Mouse (Mus musculus) intestine, postnatal 0 days (tissue): ENCODE data around the gene Rgs3. TPM values are rescaled to one million over a fixed set of nuclear protein-coding genes. Genes with fewer than 3 reads are reported as not detected.

Source experiments
- ATAC-seq: fragments of 200-750 bp; cut with Nextera tagmentation; 2 replicates; pipeline ENCODE4 v1.8.0; 2017; ENCODE audit warnings: mild to moderate bottlenecking, moderate TSS enrichment, moderate library complexity
- H3K27ac ChIP-seq: fragments of 300-500 bp; sonication (generic); 2 replicates; pipeline ENCODE4 v1.5.1; 2014; ENCODE audit warnings: mild to moderate bottlenecking, low read depth, low read length, moderate library complexity
- H3K27me3 ChIP-seq: fragments of 300-500 bp; sonication (generic); replicated peaks from 2 replicates; pipeline ENCODE4 v1.6.1; 2014; ENCODE audit warnings: low read length, mixed read lengths; ENCODE audit not compliant: control insufficient read depth, insufficient read depth
- H3K36me3 ChIP-seq: fragments of 300-500 bp; sonication (generic); 2 replicates; pipeline ENCODE4 v1.6.1; 2014; ENCODE audit warnings: mild to moderate bottlenecking, moderate library complexity; ENCODE audit not compliant: control insufficient read depth, insufficient read depth
- H3K4me1 ChIP-seq: fragments of 300-500 bp; sonication (generic); replicated peaks from 2 replicates; pipeline ENCODE4 v1.6.1; 2014; ENCODE audit warnings: antibody characterized with exemption, low read length, mixed read lengths; ENCODE audit not compliant: control insufficient read depth, insufficient read depth
- H3K4me2 ChIP-seq: fragments of 300-500 bp; sonication (generic); replicated peaks from 2 replicates; pipeline ENCODE4 v1.6.1; 2014; ENCODE audit warnings: low read depth, mild to moderate bottlenecking, moderate library complexity
- H3K4me3 ChIP-seq: fragments of 300-500 bp; sonication (generic); 2 replicates; pipeline ENCODE4 v1.5.1; 2014; ENCODE audit warnings: low read depth, low read length
- H3K9ac ChIP-seq: fragments of 300-500 bp; sonication (generic); 2 replicates; pipeline ENCODE4 v1.6.1; 2014; ENCODE audit warnings: mild to moderate bottlenecking, low read depth, low read length
- H3K9me3 ChIP-seq: fragments of 300-500 bp; sonication (generic); 2 replicates; pipeline ENCODE4 v1.6.1; 2016; ENCODE audit warnings: mixed run types; ENCODE audit not compliant: control insufficient read depth
- CTCF ChIP-seq: sonication (generic); IDR thresholded peaks from 2 replicates; pipeline ENCODE4 v1.5.1; 2016; ENCODE audit warnings: low read depth, mild to moderate bottlenecking, control low read depth, antibody characterized with exemption, moderate library complexity
- WGBS: fragments of 180-500 bp; shearing (Covaris S2); extraction: QIAGEN DNeasy Blood & Tissue Kit; methylation state at CpG from one replicate; pipeline ENCODE4 v1.1.7; 2014; 5-methylcytosine and 5-hydroxymethylcytosine counted together
- polyA plus RNA-seq: library from polyadenylated mRNA; unstranded; fragments of >200 nt; fragmentation: Nextera tagmentation; extraction: Ambion mirVana; gene quantifications from 2 replicates; pipeline ENCODE4 v1.2.1, GENCODE M21; 2015

Gene Rgs3
- polyA plus RNA-seq, 1 experiment from 2014 or later, result 30.1 TPM

DNA sequence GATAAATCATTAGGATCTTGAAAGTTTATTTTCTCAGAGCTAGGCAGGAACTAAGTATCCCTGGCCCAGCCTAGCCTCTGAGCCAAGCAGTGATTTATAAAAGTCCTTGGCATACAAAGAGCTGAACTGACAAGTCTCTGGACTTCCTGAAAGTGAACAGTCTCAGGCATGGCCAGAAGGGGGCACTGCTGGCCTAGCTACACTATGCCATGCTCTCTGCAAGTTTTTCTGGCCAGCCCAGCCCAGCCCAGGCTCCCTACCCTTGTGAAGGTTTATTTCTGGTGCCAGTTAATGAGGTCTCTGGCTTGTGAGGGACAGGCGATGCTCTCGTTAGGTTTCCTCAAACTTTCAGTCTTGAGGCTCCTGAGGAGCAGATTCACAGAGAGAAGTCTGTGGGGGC is 137.8 kb downstream of the Rgs3 start:
- no peak overlapping the region for H3K9ac ChIP-seq
- peaks cover 9% of the 10 kb centered on the region; the same call in 1 of the 2 replicates for H3K4me1 ChIP-seq
- H3K36me3 ChIP-seq, result peaks cover 45% of the 10 kb centered on the region
- H3K4me2 ChIP-seq, result no peak overlapping the region
- TF ChIP-seq CTCF, result peak; percentile 95
- WGBS, result 46% methylated on average over 2 of the region's 2 CpGs
- no peak overlapping the region; the same call in 1 of the 2 replicates for H3K27ac ChIP-seq
- H3K4me3 ChIP-seq, result no peak overlapping the region
- no peaks in the 10 kb centered on the region for H3K27me3 ChIP-seq
- ATAC-seq, result no peak
- no peaks in the 10 kb centered on the region for H3K9me3 ChIP-seq

DNA sequence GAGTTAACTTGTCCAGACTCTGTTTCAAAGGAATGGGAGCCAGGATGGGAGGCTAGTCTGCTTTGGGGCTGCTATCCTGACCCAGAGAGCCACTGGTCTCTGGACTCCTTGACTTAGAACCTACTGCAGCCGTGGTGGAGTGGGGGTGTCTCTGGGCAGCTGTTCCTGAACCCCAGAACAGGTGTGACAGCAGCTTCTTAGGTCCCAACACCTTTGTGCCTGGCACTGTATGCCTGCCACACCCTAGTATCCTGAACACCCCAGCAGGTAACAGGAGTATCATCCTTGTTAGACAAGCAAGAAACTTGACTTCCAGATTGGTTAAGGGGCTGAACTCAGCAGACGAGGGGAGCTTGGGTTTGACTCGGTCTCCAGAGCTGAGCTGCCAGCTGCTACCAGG is 138.9 kb downstream of the Rgs3 start:
- H3K27me3 ChIP-seq, result no peaks in the 10 kb centered on the region
- no peak for ATAC-seq
- H3K9me3 ChIP-seq, result no peaks in the 10 kb centered on the region
- no peak overlapping the region for H3K9ac ChIP-seq
- no peak overlapping the region for H3K27ac ChIP-seq
- 79% methylated on average over 3 of the region's 3 CpGs for WGBS
- no peak overlapping the region for H3K4me2 ChIP-seq
- H3K4me3 ChIP-seq, result no peak overlapping the region
- H3K36me3 ChIP-seq, result peaks cover 49% of the 10 kb centered on the region
- TF ChIP-seq CTCF, result no peak
- peaks cover 9% of the 10 kb centered on the region; the same call in 1 of the 2 replicates for H3K4me1 ChIP-seq

DNA sequence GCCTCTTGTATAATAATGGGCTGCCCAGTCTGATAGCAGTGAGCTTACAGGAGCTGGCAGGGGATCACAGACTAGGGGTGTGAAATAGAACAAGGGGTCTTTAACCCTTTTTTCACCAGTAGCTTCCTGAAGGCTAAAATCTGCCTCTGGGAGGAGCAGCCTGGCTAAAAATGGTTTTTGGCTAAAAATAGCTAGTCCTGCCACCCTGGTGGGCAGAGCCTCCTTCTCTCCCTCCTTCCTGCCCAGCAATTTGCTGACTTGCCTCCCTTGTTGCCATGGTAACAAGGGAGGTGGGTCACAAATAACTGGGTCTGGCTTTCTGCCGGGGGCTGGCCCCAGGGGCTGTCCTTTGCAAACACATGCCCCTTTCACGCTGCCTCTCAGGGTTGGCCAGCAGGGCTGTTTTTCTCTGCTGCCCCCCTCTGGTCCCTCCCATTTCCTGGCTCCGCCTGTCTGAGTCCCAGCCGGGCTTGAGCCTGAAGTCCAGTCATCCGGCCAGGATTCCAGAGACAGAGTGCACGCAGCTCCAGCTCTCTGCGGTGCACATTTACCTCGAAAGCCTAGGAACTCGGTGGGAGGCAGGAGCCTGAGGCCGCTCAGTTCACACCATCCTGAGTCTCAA is 139.7 kb downstream of the Rgs3 start:
- H3K4me1 ChIP-seq, result peaks cover 8% of the 10 kb centered on the region; the same call in 1 of the 2 replicates
- no peaks in the 10 kb centered on the region for H3K27me3 ChIP-seq
- 12% methylated on average over 10 of the region's 10 CpGs for WGBS
- H3K27ac ChIP-seq, result no peak overlapping the region
- H3K4me2 ChIP-seq, result peak overlapping the region; percentile 60
- 0 out of 2 replicates have a peak overlapping the region, but pooled peaks have one; percentile 11 for H3K9ac ChIP-seq
- peak; percentile 46; the same call in 1 of the 2 replicates for ATAC-seq
- no peaks in the 10 kb centered on the region for H3K9me3 ChIP-seq
- H3K4me3 ChIP-seq, result peak overlapping the region; percentile 31
- TF ChIP-seq CTCF, result peak; percentile 65
- peaks cover 57% of the 10 kb centered on the region for H3K36me3 ChIP-seq

DNA sequence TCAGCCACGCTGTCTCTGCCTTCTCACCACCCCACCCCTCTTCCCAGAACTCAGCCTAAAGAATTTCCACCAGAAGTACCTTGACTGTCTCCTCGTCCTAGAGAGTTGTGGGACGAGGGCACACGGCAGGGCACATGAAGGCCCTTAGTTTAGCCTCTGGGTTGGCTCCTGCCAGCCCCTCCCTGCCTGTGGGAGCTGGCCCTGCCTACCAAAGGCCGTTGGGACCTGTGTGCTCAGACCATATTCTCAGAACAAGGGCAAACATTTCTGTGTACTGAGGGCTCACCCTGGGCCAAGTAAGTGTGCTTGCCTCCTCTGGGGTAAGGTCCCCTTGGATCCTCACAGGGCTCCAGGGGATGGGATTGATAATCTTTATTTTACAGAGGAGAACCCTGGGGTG is 140.8 kb downstream of the Rgs3 start:
- WGBS, result 59% methylated on average over 5 of the region's 5 CpGs
- Histone ChIP-seq H3K4me2 (peak overlapping the region; percentile 60), H3K9me3 (no peaks in the 10 kb centered on the region), H3K4me1 (no peaks in the 10 kb centered on the region; the same call in 1 of the 2 replicates), H3K4me3 (peak overlapping the region; percentile 31), H3K27me3 (no peaks in the 10 kb centered on the region), H3K36me3 (peaks cover 62% of the 10 kb centered on the region), H3K9ac (no peak overlapping the region), H3K27ac (no peak overlapping the region)
- TF ChIP-seq CTCF, result no peak
- ATAC-seq, result no peak

DNA sequence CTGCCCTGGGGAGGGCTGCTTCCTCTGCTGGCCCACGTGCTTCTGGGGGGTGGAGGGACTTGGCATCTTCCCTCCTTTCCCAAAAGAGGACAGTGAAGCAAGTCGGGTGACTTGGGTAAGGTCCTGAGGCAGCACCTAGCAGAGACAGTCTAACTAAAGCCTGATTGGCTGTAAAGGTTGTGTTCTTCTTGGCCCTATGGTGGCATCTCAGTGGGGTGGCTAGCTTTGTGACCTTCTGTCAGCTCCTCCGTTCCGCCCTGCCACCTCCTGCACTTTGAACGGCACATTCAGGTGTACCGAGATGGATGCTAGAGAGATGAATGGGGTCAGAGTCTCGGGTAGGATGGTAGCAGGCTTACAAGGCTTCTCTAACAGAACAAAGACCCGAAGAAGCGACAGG is 143.5 kb downstream of the Rgs3 start:
- no peak for TF ChIP-seq CTCF
- no peak for ATAC-seq
- H3K4me1 ChIP-seq, result peaks cover 3% of the 10 kb centered on the region; the same call in 1 of the 2 replicates
- H3K27ac ChIP-seq, result no peak overlapping the region
- peaks cover 54% of the 10 kb centered on the region for H3K36me3 ChIP-seq
- no peak overlapping the region for H3K4me3 ChIP-seq
- no peaks in the 10 kb centered on the region for H3K27me3 ChIP-seq
- H3K4me2 ChIP-seq, result no peak overlapping the region
- H3K9ac ChIP-seq, result no peak overlapping the region
- no peaks in the 10 kb centered on the region for H3K9me3 ChIP-seq
- 74% methylated on average over 9 of the region's 9 CpGs for WGBS

DNA sequence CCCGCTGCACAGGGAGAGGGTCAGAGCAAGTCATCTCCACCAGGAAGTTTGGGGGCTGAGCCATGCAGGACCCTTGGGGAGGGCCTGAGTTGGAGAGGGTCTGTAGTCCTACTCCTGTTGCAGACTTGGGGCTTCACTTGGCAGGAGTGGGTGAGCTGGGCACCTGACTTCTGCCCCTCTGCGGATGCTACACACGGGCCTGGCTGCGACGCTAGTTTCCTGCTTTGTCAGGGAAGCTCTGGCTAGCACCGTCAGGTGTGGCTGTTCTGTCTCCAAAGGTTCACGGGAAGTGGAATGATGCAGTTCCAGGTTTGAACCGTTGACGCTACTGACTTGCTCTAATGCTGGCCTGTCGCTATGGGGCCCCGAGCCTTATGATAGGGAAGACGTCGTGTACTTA is 144.6 kb downstream of the Rgs3 start:
- Histone ChIP-seq H3K27me3 (no peaks in the 10 kb centered on the region), H3K4me1 (peaks cover 3% of the 10 kb centered on the region; the same call in 1 of the 2 replicates), H3K4me3 (no peak overlapping the region), H3K9ac (no peak overlapping the region), H3K9me3 (no peaks in the 10 kb centered on the region), H3K36me3 (peaks cover 48% of the 10 kb centered on the region), H3K4me2 (no peak overlapping the region), H3K27ac (no peak overlapping the region)
- ATAC-seq, result no peak
- TF ChIP-seq CTCF, result no peak
- 85% methylated on average over 13 of the region's 13 CpGs for WGBS
